Mouse (Mus musculus): ENCODE measurements around the gene Klhl8. TPM values are rescaled to one million over a fixed set of nuclear protein-coding genes. Genes with fewer than 3 reads are reported as not detected.

Gene Klhl8
- 2.5 TPM for total RNA-seq (2023)

GRCm38 (mm10) chr5:103910748-103911409 is at the start of gene Klhl8:
Klhl8 (minus strand) TSS chr5:103911259.

Other genes with a start within 250 kb of the Klhl8 start
- gene Aff1, start 218.9 kb downstream of the Klhl8 start, total RNA-seq (2023) = 142 TPM
- not detected for gene Hsd17b13, start 66.2 kb upstream of the Klhl8 start, total RNA-seq (2023)
- 22.1 TPM for gene Hsd17b11, start 110.7 kb upstream of the Klhl8 start, total RNA-seq (2023)
- 38.5 TPM for gene Nudt9, start 135.0 kb upstream of the Klhl8 start, total RNA-seq (2023)
- gene Gm17660, start 166.3 kb upstream of the Klhl8 start, total RNA-seq (2023) = not detected
- not detected for gene Sparcl1, start 202.5 kb upstream of the Klhl8 start, total RNA-seq (2023)

Data from CD4-positive naive resting alpha-beta T cell, adult 76 days (primary cell).